12 mouse cellular contexts compared by ENCODE assay signal in the genomic region with DNA sequence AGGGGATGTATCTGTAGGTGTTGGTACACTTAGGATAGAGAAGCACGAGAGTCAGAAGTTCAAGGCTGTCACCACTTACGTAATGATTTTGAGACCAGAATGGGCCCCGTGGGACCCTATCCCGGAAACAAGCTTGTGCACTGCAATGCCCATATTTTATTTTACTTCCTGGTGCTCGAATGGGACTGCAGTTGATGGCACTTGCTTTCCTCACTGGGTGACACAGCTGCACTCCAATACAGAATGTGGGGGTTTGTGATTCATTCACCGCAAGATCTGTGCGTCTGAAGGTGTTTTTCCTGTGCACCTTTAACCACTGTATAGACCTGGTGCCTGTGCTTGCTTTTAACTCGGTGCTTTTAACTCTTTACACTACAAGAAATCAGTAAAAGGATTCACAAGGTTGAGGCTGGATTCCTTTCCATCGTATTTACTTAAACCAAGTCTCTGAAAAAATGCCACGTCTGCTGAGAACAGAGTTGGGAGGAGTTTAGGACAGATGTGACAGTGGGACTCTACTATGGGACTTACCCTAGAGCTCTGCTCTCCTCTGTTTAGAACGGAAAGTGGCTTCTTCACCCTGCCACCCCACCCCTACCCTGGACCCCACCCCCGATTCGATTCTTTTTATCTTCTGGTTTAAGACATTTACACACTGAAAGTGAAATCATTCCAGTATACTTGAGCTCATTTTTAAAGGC.
DNase-seq lines count a peak whose midpoint lies in the region; ATAC-seq and TF ChIP-seq lines count a peak whose summit lies in the region.
"Had no signal": no experiment of that assay in that cellular context is flagged by ENCODE, and none has a peak within 500 bp of the region (broad histone marks: within the 10 kb centered on the region; RNA-seq: fewer than 3 reads in every experiment).

No protein-coding gene starts in this region.

- TF ChIP-seq POLR2A in spleen, adult 2 months (IDR thresholded peaks at IDR 0.05; ENCODE audit: low read depth, low read length) = peak; percentile 31; the same call in 1 of the 2 replicates

- no peak overlapping the region for H3K4me2 ChIP-seq in forebrain, embryonic 15.5 days (replicated peaks)

- ATAC-seq in erythroblast, adult 5-6 weeks (replicated peaks; ENCODE audit: low FRiP score, poor library complexity, severe bottlenecking) = no peak
- ATAC-seq in forebrain, embryonic 15.5 days (replicated peaks) = no peak
- ATAC-seq: hindbrain, embryonic 16.5 days had no signal

- DNase-seq in CD4-positive helper T cell, adult 2 months (ENCODE audit: low read depth, low spot score) = peak; percentile 91
- DNase-seq in kidney, postnatal 36 days = peak; percentile 55 to 62
- peak; percentile 78 to 80 for DNase-seq in spleen, adult 2 months (ENCODE audit: low read depth in 1 of 2, low spot score in 2 of 2)
- no peak for DNase-seq in cerebellum, postnatal 25 days
- no peak for DNase-seq in ovary, postnatal 14 days (ENCODE audit: low spot score)
- DNase-seq: cerebellum, adult 18-20 months; right cerebral cortex, postnatal 25 days had no signal

- peaks cover 77% of the 10 kb centered on the region for H3K4me1 ChIP-seq in erythroblast, embryonic 14.5 days (ENCODE audit: control insufficient read depth)
- H3K4me1 ChIP-seq in spleen, adult 2 months (ENCODE audit: control insufficient read depth, insufficient read depth, insufficient read length) = peaks cover 6% of the 10 kb centered on the region
- H3K4me1 ChIP-seq in forebrain, embryonic 15.5 days = no peaks in the 10 kb centered on the region; the same call in 1 of the 2 replicates

- H3K9ac ChIP-seq in forebrain, embryonic 15.5 days (replicated peaks) = no peak overlapping the region

- peak overlapping the region; percentile 96 for H3K27ac ChIP-seq in spleen, adult 2 months (ENCODE audit: insufficient read depth, low read length)
- H3K27ac ChIP-seq in forebrain, embryonic 15.5 days (replicated peaks) = no peak overlapping the region
- H3K27ac ChIP-seq: left cerebral cortex, adult 2 months had no signal

- no peaks in the 10 kb centered on the region for H3K9me3 ChIP-seq in erythroblast, embryonic 14.5 days (ENCODE audit: control insufficient read depth, low read length)
- H3K9me3 ChIP-seq in forebrain, embryonic 15.5 days = no peaks in the 10 kb centered on the region

- WGBS in spleen, adult 2 months = 15% methylated on average over 13 of the region's 13 CpGs
- 87% methylated on average over 13 of the region's 13 CpGs for WGBS in forebrain, embryonic 15.5 days

- H3K36me3 ChIP-seq in erythroblast, embryonic 14.5 days (ENCODE audit: control insufficient read depth) = no peaks in the 10 kb centered on the region
- peaks cover 11% of the 10 kb centered on the region for H3K36me3 ChIP-seq in spleen, adult 2 months (ENCODE audit: control insufficient read depth, insufficient read depth, low read length)
- no peaks in the 10 kb centered on the region for H3K36me3 ChIP-seq in forebrain, embryonic 15.5 days

- H3K4me3 ChIP-seq in erythroblast, embryonic 14.5 days (replicated peaks) = peak overlapping the region; percentile 9
- peak overlapping the region; percentile 69 for H3K4me3 ChIP-seq in spleen, adult 2 months (ENCODE audit: extremely low read depth, insufficient read depth, insufficient read length)
- no peak overlapping the region for H3K4me3 ChIP-seq in forebrain, embryonic 15.5 days
- H3K4me3 ChIP-seq: left cerebral cortex, adult 2 months had no signal

- H3K27me3 ChIP-seq in erythroblast, embryonic 14.5 days (ENCODE audit: control insufficient read depth) = no peaks in the 10 kb centered on the region
- H3K27me3 ChIP-seq in spleen, adult 2 months (ENCODE audit: control insufficient read depth, insufficient read depth, low read length) = no peaks in the 10 kb centered on the region
- H3K27me3 ChIP-seq in forebrain, embryonic 15.5 days = no peaks in the 10 kb centered on the region

- TF ChIP-seq CTCF in spleen, adult 2 months (IDR thresholded peaks at IDR 0.05; ENCODE audit: extremely low read depth, insufficient read depth, insufficient read length, insufficient replicate concordance) = no peak

Comparison
In these comparisons a context has a peak if more than half of its experiments do, and no peak if none do; other contexts are left out.
1. DNase-seq: peak in CD4-positive helper T cell, adult 2 months (single experiment), kidney, postnatal 36 days (2 of 2) and spleen, adult 2 months (2 of 2); none in cerebellum, postnatal 25 days (0 of 2) and ovary, postnatal 14 days (single experiment).